Mouse (Mus musculus): ENCODE data around the gene Cep295nl. TPM values are rescaled to one million over a fixed set of nuclear protein-coding genes. Genes with fewer than 3 reads are reported as not detected.

The Cep295nl gene
- polyA plus RNA-seq, 1 experiment = 0.06 TPM

GRCm38 (mm10) chr11:118347911-118348310 lies 5.6 kb upstream of the Cep295nl start:
- 73% methylated on average over 12 of the region's 12 CpGs for WGBS
- Histone ChIP-seq H3K4me3 (ENCODE audit: insufficient read depth, low read depth, low read length) (no peak overlapping the region), H3K4me1 (ENCODE audit: control insufficient read depth, insufficient read depth, low read length) (no peaks in the 10 kb centered on the region)

GRCm38 (mm10) chr11:118347391-118347790 lies 5.1 kb upstream of the Cep295nl start:
- Histone ChIP-seq H3K36me3 (ENCODE audit: control insufficient read depth, insufficient read depth, low read length) (no peaks in the 10 kb centered on the region), H3K4me3 (ENCODE audit: insufficient read depth, low read depth, low read length) (no peak overlapping the region), H3K27ac (ENCODE audit: insufficient read depth, low read depth, low read length) (no peak overlapping the region), H3K27me3 (replicated peaks; ENCODE audit: control insufficient read depth, insufficient read depth, low read length) (no peaks in the 10 kb centered on the region), H3K4me1 (ENCODE audit: control insufficient read depth, insufficient read depth, low read length) (no peaks in the 10 kb centered on the region)
- TF ChIP-seq CTCF (conservative IDR thresholded peaks at IDR 0.05; ENCODE audit: insufficient read depth, insufficient read length, low read depth, low read length) = no peak
- TF ChIP-seq POLR2A (IDR thresholded peaks at IDR 0.05; ENCODE audit: low read depth, low read length) = no peak
- 93% methylated on average over 2 of the region's 2 CpGs for WGBS
- no peak for DNase-seq

More at GRCm38 (mm10) chr11:118347911-118348310, 5.6 kb upstream of the Cep295nl start:
- Histone ChIP-seq H3K27ac (ENCODE audit: insufficient read depth, low read depth, low read length) (no peak overlapping the region), H3K36me3 (ENCODE audit: control insufficient read depth, insufficient read depth, low read length) (no peaks in the 10 kb centered on the region), H3K27me3 (replicated peaks; ENCODE audit: control insufficient read depth, insufficient read depth, low read length) (no peaks in the 10 kb centered on the region)
- no peak for DNase-seq
- TF ChIP-seq CTCF (conservative IDR thresholded peaks at IDR 0.05; ENCODE audit: insufficient read depth, insufficient read length, low read depth, low read length) (no peak), POLR2A (IDR thresholded peaks at IDR 0.05; ENCODE audit: low read depth, low read length) (no peak)

- no peaks in the 10 kb centered on the region for H3K4me1 ChIP-seq (ENCODE audit: control insufficient read depth, insufficient read depth, low read length)
- no peak for TF ChIP-seq POLR2A (IDR thresholded peaks at IDR 0.05; ENCODE audit: low read depth, low read length)
- TF ChIP-seq CTCF (conservative IDR thresholded peaks at IDR 0.05; ENCODE audit: insufficient read depth, insufficient read length, low read depth, low read length) = no peak
- whole genome bisulfite sequencing = 86% methylated on average over 8 of the region's 8 CpGs
- no peaks in the 10 kb centered on the region for H3K36me3 ChIP-seq (ENCODE audit: control insufficient read depth, insufficient read depth, low read length)
- no peak overlapping the region for H3K4me3 ChIP-seq (ENCODE audit: insufficient read depth, low read depth, low read length)
- H3K27me3 ChIP-seq (replicated peaks; ENCODE audit: control insufficient read depth, insufficient read depth, low read length) = no peaks in the 10 kb centered on the region
- no peak overlapping the region for H3K27ac ChIP-seq (ENCODE audit: insufficient read depth, low read depth, low read length)
- DNase-seq = no peak
These were observed 4.2 kb upstream of the Cep295nl start for GRCm38 (mm10) chr11:118346395-118347096.

DNA sequence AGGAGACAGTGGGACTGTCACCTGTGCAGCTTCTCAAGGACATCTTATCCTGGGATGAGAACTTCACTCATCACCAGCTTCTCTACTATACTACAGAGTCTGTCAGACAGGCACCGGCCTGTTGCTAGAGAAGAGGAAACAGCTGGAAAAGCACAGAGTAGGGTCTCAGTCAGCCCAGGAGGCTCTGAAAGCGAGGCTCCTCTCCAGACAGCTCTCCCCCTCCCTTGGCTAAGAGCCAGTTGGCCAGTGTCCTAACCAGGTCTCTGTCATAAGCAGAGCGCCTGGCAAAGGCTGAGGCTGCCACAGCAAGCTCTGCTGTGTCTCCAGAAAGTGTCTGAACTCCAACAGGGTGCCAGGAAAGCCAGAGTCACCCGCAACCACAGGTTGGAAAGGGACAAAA lies 3.4 kb upstream of the Cep295nl start:
- H3K27me3 ChIP-seq (replicated peaks; ENCODE audit: control insufficient read depth, insufficient read depth, low read length) = no peaks in the 10 kb centered on the region
- TF ChIP-seq CTCF (conservative IDR thresholded peaks at IDR 0.05; ENCODE audit: insufficient read depth, insufficient read length, low read depth, low read length) = no peak
- no peak for TF ChIP-seq POLR2A (IDR thresholded peaks at IDR 0.05; ENCODE audit: low read depth, low read length)
- no peak for DNase-seq
- H3K4me3 ChIP-seq (ENCODE audit: insufficient read depth, low read depth, low read length) = no peak overlapping the region
- no peak overlapping the region for H3K27ac ChIP-seq (ENCODE audit: insufficient read depth, low read depth, low read length)
- H3K36me3 ChIP-seq (ENCODE audit: control insufficient read depth, insufficient read depth, low read length) = no peaks in the 10 kb centered on the region
- 58% methylated on average over 4 of the region's 4 CpGs for WGBS
- no peaks in the 10 kb centered on the region for H3K4me1 ChIP-seq (ENCODE audit: control insufficient read depth, insufficient read depth, low read length)

- Histone ChIP-seq H3K36me3 (ENCODE audit: control insufficient read depth, insufficient read depth, low read length) (no peaks in the 10 kb centered on the region), H3K27me3 (replicated peaks; ENCODE audit: control insufficient read depth, insufficient read depth, low read length) (no peaks in the 10 kb centered on the region), H3K4me3 (ENCODE audit: insufficient read depth, low read depth, low read length) (no peak overlapping the region), H3K27ac (ENCODE audit: insufficient read depth, low read depth, low read length) (no peak overlapping the region), H3K4me1 (ENCODE audit: control insufficient read depth, insufficient read depth, low read length) (no peaks in the 10 kb centered on the region)
- TF ChIP-seq POLR2A (IDR thresholded peaks at IDR 0.05; ENCODE audit: low read depth, low read length) = no peak
- TF ChIP-seq CTCF (conservative IDR thresholded peaks at IDR 0.05; ENCODE audit: insufficient read depth, insufficient read length, low read depth, low read length) = no peak
- DNase-seq = no peak
- WGBS = 76% methylated on average over 2 of the region's 2 CpGs
These were observed 1.3 kb upstream of the Cep295nl start for GRCm38 (mm10) chr11:118343629-118344028.

DNA sequence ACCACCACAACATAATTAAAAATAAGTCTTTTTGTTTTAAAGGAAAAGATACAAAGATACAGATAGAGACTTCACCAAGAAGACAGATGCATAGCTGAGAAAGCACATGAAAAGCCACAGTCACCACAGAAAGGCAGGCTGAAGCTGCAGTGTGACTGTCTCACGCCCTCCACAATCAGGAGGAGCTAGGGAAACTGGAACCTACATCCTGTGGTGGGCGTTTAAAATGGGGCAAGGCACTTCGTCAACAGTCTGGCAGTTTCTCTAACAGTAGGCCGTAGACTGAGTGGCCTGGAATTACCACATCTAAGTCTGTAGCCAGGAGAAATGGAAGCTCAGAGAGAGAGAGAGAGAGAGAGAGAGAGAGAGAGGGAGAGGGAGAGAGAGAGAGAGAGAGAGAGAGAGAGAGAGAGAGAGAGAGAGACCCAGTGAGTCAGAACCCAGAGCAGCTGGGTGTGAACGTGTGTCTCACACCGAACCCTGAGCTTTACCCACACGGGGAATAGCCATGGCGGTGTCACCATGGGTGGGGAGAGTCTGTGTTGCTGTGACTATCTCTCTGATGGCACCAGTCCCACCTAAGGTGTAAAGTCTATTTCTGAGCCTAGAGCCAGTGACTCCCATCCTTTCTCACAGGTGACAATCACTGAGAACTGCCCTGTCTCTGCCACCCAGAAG lies 4.7 kb downstream of the Cep295nl start:
- DNase-seq = no peak
- H3K27me3 ChIP-seq (replicated peaks; ENCODE audit: control insufficient read depth, insufficient read depth, low read length) = no peaks in the 10 kb centered on the region
- 66% methylated on average over 8 of the region's 8 CpGs for WGBS
- no peak overlapping the region for H3K27ac ChIP-seq (ENCODE audit: insufficient read depth, low read depth, low read length)
- no peaks in the 10 kb centered on the region for H3K36me3 ChIP-seq (ENCODE audit: control insufficient read depth, insufficient read depth, low read length)
- H3K4me1 ChIP-seq (ENCODE audit: control insufficient read depth, insufficient read depth, low read length) = no peaks in the 10 kb centered on the region
- no peak overlapping the region for H3K4me3 ChIP-seq (ENCODE audit: insufficient read depth, low read depth, low read length)
- no peak for TF ChIP-seq CTCF (conservative IDR thresholded peaks at IDR 0.05; ENCODE audit: insufficient read depth, insufficient read length, low read depth, low read length)
- no peak for TF ChIP-seq POLR2A (IDR thresholded peaks at IDR 0.05; ENCODE audit: low read depth, low read length)

DNA sequence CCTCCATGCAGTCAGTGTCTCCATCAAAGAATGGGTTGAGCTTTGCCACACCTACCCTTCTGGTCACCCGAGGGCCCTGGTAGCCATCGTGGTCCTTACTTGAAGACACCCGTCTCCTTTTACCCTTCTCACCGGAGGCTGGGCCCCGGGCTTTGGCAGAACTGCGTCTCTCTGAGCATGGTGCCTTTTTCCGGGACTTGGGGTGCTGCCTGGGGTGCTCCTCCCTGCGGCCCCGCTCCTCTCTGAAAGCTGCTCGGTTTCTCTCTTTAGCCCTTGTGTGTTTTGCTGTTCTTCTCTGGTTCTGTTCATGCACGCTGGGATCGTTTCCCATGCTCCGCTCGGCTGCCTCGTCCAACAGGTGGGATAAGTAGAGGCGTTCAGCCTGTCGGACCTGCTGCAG lies 8.9 kb downstream of the Cep295nl start:
- DNase-seq = no peak
- H3K4me3 ChIP-seq (ENCODE audit: insufficient read depth, low read depth, low read length) = no peak overlapping the region
- no peak for TF ChIP-seq POLR2A (IDR thresholded peaks at IDR 0.05; ENCODE audit: low read depth, low read length)
- no peak for TF ChIP-seq CTCF (conservative IDR thresholded peaks at IDR 0.05; ENCODE audit: insufficient read depth, insufficient read length, low read depth, low read length)
- no peaks in the 10 kb centered on the region for H3K4me1 ChIP-seq (ENCODE audit: control insufficient read depth, insufficient read depth, low read length)
- H3K27me3 ChIP-seq (replicated peaks; ENCODE audit: control insufficient read depth, insufficient read depth, low read length) = no peaks in the 10 kb centered on the region
- 73% methylated on average over 17 of the region's 17 CpGs for WGBS
- H3K36me3 ChIP-seq (ENCODE audit: control insufficient read depth, insufficient read depth, low read length) = no peaks in the 10 kb centered on the region
- no peak overlapping the region for H3K27ac ChIP-seq (ENCODE audit: insufficient read depth, low read depth, low read length)

Data from kidney, adult 2 months (tissue).